Mouse (Mus musculus) intestine, embryonic 14.5 days (tissue): ENCODE results near the gene Alg12. TPM values are rescaled to one million over a fixed set of nuclear protein-coding genes. Genes with fewer than 3 reads are reported as not detected.

ENCODE experiments used
- ATAC-seq: fragments of 200-750 bp; cut with Nextera tagmentation; replicated peaks from 2 replicates; pipeline ENCODE4 v1.8.0; 2017; ENCODE audit warnings: low read depth, moderate number of reproducible peaks, moderate TSS enrichment, moderate library complexity; ENCODE audit not compliant: low FRiP score, low TSS enrichment
- DNase-seq: peaks from one replicate; pipeline ENCODE4 v3.0.0-alpha.2; 2018; ENCODE audit warnings: low spot score
- H3K27ac ChIP-seq: fragments of 300-500 bp; sonication (generic); 2 replicates; pipeline ENCODE4 v1.5.1; 2014; ENCODE audit warnings: low read depth, mild to moderate bottlenecking, control low read depth
- H3K27me3 ChIP-seq: fragments of 300-500 bp; sonication (generic); replicated peaks from 2 replicates; pipeline ENCODE4 v1.6.1; 2014; ENCODE audit warnings: low read length, control low read depth; ENCODE audit not compliant: control insufficient read depth, insufficient read depth
- H3K36me3 ChIP-seq: fragments of 300-500 bp; sonication (generic); 2 replicates; pipeline ENCODE4 v1.6.1; 2014; ENCODE audit warnings: low read length, control low read depth; ENCODE audit not compliant: control insufficient read depth, insufficient read depth
- H3K4me1 ChIP-seq: fragments of 300-500 bp; sonication (generic); replicated peaks from 2 replicates; pipeline ENCODE4 v1.6.1; 2014; ENCODE audit warnings: low read length, control low read depth, mixed read lengths; ENCODE audit not compliant: control insufficient read depth, insufficient read depth
- H3K4me2 ChIP-seq: fragments of 300-500 bp; sonication (generic); 2 replicates; pipeline ENCODE4 v1.6.1; 2014; ENCODE audit warnings: low read length
- H3K4me3 ChIP-seq: fragments of 300-500 bp; sonication (generic); 2 replicates; pipeline ENCODE4 v1.5.1; 2014; ENCODE audit warnings: low read depth, low read length, control low read depth, mixed read lengths
- H3K9ac ChIP-seq: fragments of 300-500 bp; sonication (generic); 2 replicates; pipeline ENCODE4 v1.6.1; 2014; ENCODE audit warnings: mild to moderate bottlenecking, low read length
- H3K9me3 ChIP-seq: fragments of 300-500 bp; sonication (generic); 2 replicates; pipeline ENCODE4 v1.6.1; 2016; ENCODE audit warnings: low read length, control low read depth; ENCODE audit not compliant: control insufficient read depth
- WGBS: fragments of 180-500 bp; shearing (Covaris S2); extraction: QIAGEN DNeasy Blood & Tissue Kit; methylation state at CpG from one replicate; pipeline ENCODE4 v1.1.7; 2014; 5-methylcytosine and 5-hydroxymethylcytosine counted together
- polyA plus RNA-seq: library from polyadenylated mRNA; unstranded; fragments of >200 nt; fragmentation: Nextera tagmentation; extraction: Ambion mirVana; gene quantifications from 2 replicates; pipeline ENCODE4 v1.2.1, GENCODE M21; 2014

The Alg12 gene
- polyA plus RNA-seq, 1 experiment from 2014 or later = 13.6 TPM

GRCm38 (mm10) chr15:88863695-88864231, 44.6 kb upstream of the Alg12 start:
- Histone ChIP-seq H3K9ac (peak overlapping the region; percentile 83), H3K27me3 (no peaks in the 10 kb centered on the region), H3K9me3 (no peaks in the 10 kb centered on the region), H3K36me3 (peaks cover 21% of the 10 kb centered on the region), H3K4me3 (peak overlapping the region; percentile 82), H3K4me2 (peak overlapping the region; percentile 85), H3K4me1 (peaks cover 35% of the 10 kb centered on the region), H3K27ac (peak overlapping the region; percentile 96)
- 0% methylated on average over 14 of the region's 39 CpGs for WGBS
- DNase-seq (peak; percentile 90), ATAC-seq (peak; percentile 69)

- Histone ChIP-seq H3K4me1 (peaks cover 33% of the 10 kb centered on the region), H3K27me3 (no peaks in the 10 kb centered on the region), H3K36me3 (peaks cover 21% of the 10 kb centered on the region), H3K9ac (peak overlapping the region; percentile 83), H3K4me3 (peak overlapping the region; percentile 82), H3K4me2 (peak overlapping the region; percentile 85), H3K27ac (peak overlapping the region; percentile 96), H3K9me3 (no peaks in the 10 kb centered on the region)
- DNase-seq (peak; percentile 85), ATAC-seq (peak; percentile 17; the same call in 1 of the 2 replicates)
- under 1% methylated on average over 95 of the region's 98 CpGs for WGBS
Observed at GRCm38 (mm10) chr15:88862881-88863694, 44.0 kb upstream of the Alg12 start.

- Histone ChIP-seq H3K36me3 (peaks cover 21% of the 10 kb centered on the region), H3K4me3 (peak within 1 kb of the TSS; percentile 82), H3K4me1 (peaks cover 24% of the 10 kb centered on the region), H3K9me3 (no peaks in the 10 kb centered on the region), H3K4me2 (peak within 1 kb of the TSS; percentile 85), H3K9ac (peak within 1 kb of the TSS; percentile 83), H3K27ac (peak within 1 kb of the TSS; percentile 96), H3K27me3 (no peaks in the 10 kb centered on the region)
- DNase-seq = peak; percentile 98
- peak; percentile 88 for ATAC-seq
- under 1% methylated on average over 105 of the region's 107 CpGs for WGBS
Observed at GRCm38 (mm10) chr15:88861772-88862622, 42.9 kb upstream of the Alg12 start, which contains the start of gene Pim3. Gene Pim3, plus strand, starts transcription at chr15:88862186.

GRCm38 (mm10) chr15:88860781-88861180, 41.7 kb upstream of the Alg12 start:
- no peaks in the 10 kb centered on the region for H3K27me3 ChIP-seq
- no peak overlapping the region for H3K4me2 ChIP-seq
- ATAC-seq = no peak
- no peak overlapping the region for H3K9ac ChIP-seq
- peaks cover 18% of the 10 kb centered on the region for H3K4me1 ChIP-seq
- H3K36me3 ChIP-seq = peaks cover 16% of the 10 kb centered on the region
- 94% methylated on average over 3 of the region's 3 CpGs for WGBS
- H3K27ac ChIP-seq = no peak overlapping the region
- no peak for DNase-seq
- H3K9me3 ChIP-seq = no peaks in the 10 kb centered on the region
- no peak overlapping the region for H3K4me3 ChIP-seq

DNA sequence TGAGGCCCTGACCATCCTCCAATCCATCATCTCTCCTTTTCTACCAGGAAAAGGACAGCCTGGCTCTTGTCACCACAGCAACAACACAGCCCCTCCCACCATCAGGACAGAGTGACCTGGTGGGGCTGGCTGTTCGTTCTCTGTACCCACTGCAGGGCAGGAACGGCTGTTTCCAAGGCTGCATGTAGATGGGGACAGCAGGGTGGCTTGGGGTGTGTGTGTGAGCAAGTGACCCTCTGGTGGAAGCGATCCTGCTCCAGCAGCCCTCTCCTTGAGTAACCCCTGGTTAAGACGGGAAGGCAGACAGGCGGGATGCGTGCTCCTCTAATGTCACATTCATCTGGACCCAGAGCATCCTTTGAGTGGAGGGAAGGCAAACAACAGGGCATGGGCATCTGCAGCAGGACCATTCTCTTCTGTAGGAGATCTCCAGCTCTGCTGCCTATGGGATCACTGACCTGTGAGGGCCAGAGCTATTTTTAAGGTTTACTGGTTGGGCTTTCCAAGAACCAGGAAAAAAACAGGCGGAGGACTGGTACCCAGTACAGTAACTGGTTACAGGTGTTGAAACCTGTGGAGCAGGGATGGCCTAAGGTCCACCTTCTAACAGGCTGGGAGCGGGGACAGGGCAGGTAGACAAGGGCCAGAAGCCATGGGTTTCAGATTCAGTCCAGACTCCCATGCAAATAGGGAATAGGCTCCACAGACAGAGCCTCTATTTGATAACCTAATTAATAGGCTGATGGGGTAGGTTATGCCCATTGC, 40.3 kb upstream of the Alg12 start:
- no peak for ATAC-seq
- Histone ChIP-seq H3K27me3 (no peaks in the 10 kb centered on the region), H3K4me1 (peaks cover 17% of the 10 kb centered on the region), H3K36me3 (peaks cover 4% of the 10 kb centered on the region), H3K27ac (no peak overlapping the region), H3K9me3 (no peaks in the 10 kb centered on the region), H3K4me2 (no peak overlapping the region), H3K9ac (no peak overlapping the region), H3K4me3 (no peak overlapping the region)
- WGBS = 69% methylated on average over 8 of the region's 8 CpGs
- no peak for DNase-seq

- ATAC-seq = no peak
- DNase-seq = no peak
- H3K36me3 ChIP-seq = no peaks in the 10 kb centered on the region
Observed at GRCm38 (mm10) chr15:88858707-88859106, 39.6 kb upstream of the Alg12 start.

GRCm38 (mm10) chr15:88858141-88858541, 39.0 kb upstream of the Alg12 start:
- no peaks in the 10 kb centered on the region for H3K36me3 ChIP-seq
- 93% methylated on average over 3 of the region's 3 CpGs for WGBS
- H3K4me3 ChIP-seq = no peak overlapping the region
- no peaks in the 10 kb centered on the region for H3K9me3 ChIP-seq
- ATAC-seq = no peak
- no peaks in the 10 kb centered on the region for H3K27me3 ChIP-seq
- H3K9ac ChIP-seq = no peak overlapping the region
- no peak overlapping the region for H3K4me2 ChIP-seq
- H3K27ac ChIP-seq = no peak overlapping the region
- no peak for DNase-seq
- peaks cover 18% of the 10 kb centered on the region; the same call in 1 of the 2 replicates for H3K4me1 ChIP-seq

More at GRCm38 (mm10) chr15:88858707-88859106, 39.6 kb upstream of the Alg12 start:
- Histone ChIP-seq H3K27me3 (no peaks in the 10 kb centered on the region), H3K9me3 (no peaks in the 10 kb centered on the region), H3K4me2 (no peak overlapping the region), H3K4me1 (peaks cover 18% of the 10 kb centered on the region; the same call in 1 of the 2 replicates), H3K4me3 (no peak overlapping the region), H3K27ac (no peak overlapping the region), H3K9ac (no peak overlapping the region)
- 79% methylated on average over 2 of the region's 2 CpGs for WGBS

- no peak overlapping the region for H3K9ac ChIP-seq
- H3K9me3 ChIP-seq = no peaks in the 10 kb centered on the region
- DNase-seq (no peak), ATAC-seq (no peak)
- no peaks in the 10 kb centered on the region for H3K27me3 ChIP-seq
- H3K36me3 ChIP-seq = no peaks in the 10 kb centered on the region
- peaks cover 19% of the 10 kb centered on the region; the same call in 1 of the 2 replicates for H3K4me1 ChIP-seq
- no peak overlapping the region for H3K27ac ChIP-seq
- H3K4me2 ChIP-seq = no peak overlapping the region
- no peak overlapping the region for H3K4me3 ChIP-seq
- WGBS = 94% methylated on average over 7 of the region's 7 CpGs
Observed at GRCm38 (mm10) chr15:88857361-88857760, 38.2 kb upstream of the Alg12 start.
